Mouse (Mus musculus): ENCODE results near the gene P2ry4.

DNA sequence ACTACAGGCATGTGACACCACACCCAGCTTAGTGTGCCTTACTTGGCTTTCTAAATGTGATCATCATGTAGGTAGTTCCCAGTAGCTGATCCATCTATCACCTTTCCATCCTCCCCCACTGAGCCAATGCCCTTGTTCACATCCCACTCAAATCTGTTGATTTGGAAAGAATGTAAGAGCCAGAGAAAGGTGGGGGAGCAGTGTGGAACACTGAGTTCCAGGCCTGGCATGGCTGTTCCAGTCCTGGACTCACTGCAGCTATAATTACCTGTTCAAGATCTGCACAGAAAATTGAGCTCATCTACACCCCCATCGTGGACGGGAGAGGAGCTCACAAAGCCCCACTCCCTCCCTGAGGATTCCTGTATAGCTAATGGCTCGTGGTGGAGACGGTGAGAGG lies 5.1 kb upstream of the P2ry4 start:
- no peak for TF ChIP-seq CTCF (IDR thresholded peaks at IDR 0.05; ENCODE audit: low read depth)
- no peak for TF ChIP-seq EP300 (IDR thresholded peaks at IDR 0.05; ENCODE audit: low read depth)
